Mouse (Mus musculus) kidney, embryonic 16.5 days (tissue): Measurements from ENCODE around the gene Smpdl3b. TPM values are rescaled to one million over a fixed set of nuclear protein-coding genes. Genes with fewer than 3 reads are reported as not detected.

ENCODE experiments used
- ATAC-seq: fragments of 200-750 bp; cut with Nextera tagmentation; 2 replicates; pipeline ENCODE4 v1.8.0; 2017; ENCODE audit warnings: moderate TSS enrichment; ENCODE audit not compliant: low FRiP score, low TSS enrichment
- H3K27ac ChIP-seq: fragments of 300-500 bp; sonication (generic); 2 replicates; pipeline ENCODE4 v1.5.1; 2014; ENCODE audit warnings: low read length
- H3K27me3 ChIP-seq: fragments of 300-500 bp; sonication (generic); 2 replicates; pipeline ENCODE4 v1.6.1; 2014; ENCODE audit warnings: low read length, control low read depth, mixed read lengths; ENCODE audit not compliant: insufficient read depth
- H3K36me3 ChIP-seq: fragments of 300-500 bp; sonication (generic); 2 replicates; pipeline ENCODE4 v1.6.1; 2014; ENCODE audit warnings: low read length, control low read depth, mixed read lengths; ENCODE audit not compliant: insufficient read depth
- H3K4me1 ChIP-seq: fragments of 300-500 bp; sonication (generic); 2 replicates; pipeline ENCODE4 v1.6.1; 2014; ENCODE audit warnings: low read length, control low read depth, mixed read lengths; ENCODE audit not compliant: insufficient read depth
- H3K4me2 ChIP-seq: fragments of 300-500 bp; sonication (generic); replicated peaks from 2 replicates; pipeline ENCODE4 v1.6.1; 2014; ENCODE audit warnings: low read depth, low read length
- H3K4me3 ChIP-seq: fragments of 300-500 bp; sonication (generic); 2 replicates; pipeline ENCODE4 v1.5.1; 2014; ENCODE audit warnings: mild to moderate bottlenecking, low read length
- H3K9ac ChIP-seq: fragments of 300-500 bp; sonication (generic); replicated peaks from 2 replicates; pipeline ENCODE4 v1.6.1; 2014; ENCODE audit warnings: low read length
- H3K9me3 ChIP-seq: fragments of 300-500 bp; sonication (generic); 2 replicates; pipeline ENCODE4 v1.6.1; 2016; ENCODE audit warnings: low read length, control low read depth
- WGBS: fragments of 180-500 bp; shearing (Covaris S2); extraction: QIAGEN DNeasy Blood & Tissue Kit; methylation state at CpG from one replicate; pipeline ENCODE4 v1.1.7; 2014; 5-methylcytosine and 5-hydroxymethylcytosine counted together
- polyA plus RNA-seq: library from polyadenylated mRNA; unstranded; fragments of >200 nt; fragmentation: Nextera tagmentation; extraction: Ambion mirVana; gene quantifications from 2 replicates; pipeline ENCODE4 v1.2.1, GENCODE M21; 2015

The Smpdl3b gene
- 9.3 and 11.6 TPM in 2 replicates for polyA plus RNA-seq

DNA sequence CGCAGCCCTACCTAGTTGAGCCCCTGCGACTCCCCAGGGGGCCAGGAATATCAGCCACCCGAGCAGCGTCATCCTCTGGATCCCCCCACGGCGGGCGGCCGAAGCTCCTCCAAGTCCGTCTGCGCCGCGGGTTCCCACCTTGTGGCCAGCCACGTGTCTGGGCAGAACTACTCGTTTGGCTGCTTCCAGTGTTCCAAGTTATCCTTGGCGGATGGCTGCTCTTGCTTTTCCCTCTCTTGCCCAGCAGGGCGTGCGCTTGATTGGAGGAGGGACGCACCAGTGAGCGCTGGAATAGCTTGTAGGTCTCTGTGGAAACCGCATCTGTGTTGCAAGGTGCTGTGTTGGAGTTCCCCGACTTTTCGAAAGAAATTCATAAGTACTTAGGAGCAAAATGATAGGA, at the start of gene Smpdl3b:
TSS of gene Smpdl3b (minus strand) at position 279 of the 400 bp plus-strand sequence.
- Histone ChIP-seq H3K9ac (peak within 1 kb of the TSS; percentile 72), H3K9me3 (no peaks in the 10 kb centered on the region), H3K4me3 (peak within 1 kb of the TSS; percentile 51), H3K36me3 (no peaks in the 10 kb centered on the region), H3K4me1 (peaks cover 6% of the 10 kb centered on the region; the same call in 1 of the 2 replicates), H3K27me3 (peaks cover 5% of the 10 kb centered on the region; the same call in 1 of the 2 replicates), H3K27ac (no peak within 1 kb of the TSS), H3K4me2 (peak within 1 kb of the TSS; percentile 82)
- peak; percentile 88 for ATAC-seq
- WGBS, result under 1% methylated on average over 22 of the region's 22 CpGs

DNA sequence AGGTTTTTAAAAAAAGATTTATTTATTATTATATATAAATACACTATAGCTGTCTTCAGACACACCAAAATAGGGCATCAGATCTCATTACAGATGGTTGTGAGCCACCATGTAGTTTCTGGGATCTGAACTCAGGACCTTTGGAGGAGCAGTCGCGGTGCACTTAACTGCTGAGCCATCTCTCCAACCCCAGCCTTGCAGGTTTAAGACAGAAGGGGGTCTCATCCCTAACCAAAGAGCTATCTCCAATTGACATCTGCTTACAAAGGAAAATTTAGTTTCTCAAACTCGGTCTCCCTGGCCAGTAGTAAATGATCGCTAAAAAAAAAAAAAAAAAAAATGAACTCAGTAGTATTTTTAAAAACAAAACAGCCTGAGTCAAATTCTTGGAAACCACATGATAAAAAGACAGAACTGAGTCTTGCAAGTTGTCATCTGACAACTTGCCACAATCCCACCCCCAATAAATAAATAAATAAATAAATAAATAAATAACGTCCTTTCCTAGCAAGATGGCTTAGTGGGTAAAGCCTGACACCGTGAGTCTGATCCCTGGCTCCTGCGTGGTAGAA, 49.7 kb upstream of the Smpdl3b start:
- Histone ChIP-seq H3K27ac (no peak overlapping the region), H3K4me2 (no peak overlapping the region), H3K9me3 (peaks cover 10% of the 10 kb centered on the region), H3K4me1 (no peaks in the 10 kb centered on the region), H3K27me3 (no peaks in the 10 kb centered on the region), H3K36me3 (no peaks in the 10 kb centered on the region), H3K4me3 (no peak overlapping the region), H3K9ac (no peak overlapping the region)
- ATAC-seq, result no peak
- 88% methylated on average over 7 of the region's 7 CpGs for WGBS

DNA sequence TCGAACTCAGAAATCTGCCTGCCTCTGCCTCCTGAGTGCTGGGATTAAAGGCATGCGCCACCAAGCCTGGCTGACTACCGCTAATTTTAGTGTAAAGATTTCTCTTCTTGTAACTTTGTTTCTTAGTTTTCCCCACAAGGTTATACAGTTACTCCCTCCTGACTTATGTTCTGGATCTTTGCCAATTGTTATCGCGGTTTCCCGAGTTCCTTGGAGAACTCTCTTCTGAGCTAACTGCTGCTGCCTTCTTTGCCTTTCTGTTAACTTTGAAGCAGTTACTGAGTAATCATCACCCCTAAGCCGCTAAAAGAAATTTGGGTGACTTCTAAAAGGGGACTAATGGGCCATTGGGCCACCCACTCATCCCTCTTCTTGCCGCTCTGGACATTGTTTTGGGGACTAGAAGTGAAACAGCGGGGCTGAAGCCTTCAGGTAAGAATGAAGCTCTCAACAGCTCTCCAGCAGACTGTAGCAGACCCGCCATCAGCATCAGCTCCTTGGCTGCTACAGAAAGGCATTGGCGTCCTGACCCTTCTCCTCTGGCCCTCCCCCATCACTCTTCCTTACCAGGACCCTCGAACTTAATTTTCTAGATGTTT, 48.6 kb upstream of the Smpdl3b start:
- Histone ChIP-seq H3K27ac (no peak overlapping the region), H3K36me3 (no peaks in the 10 kb centered on the region), H3K9ac (no peak overlapping the region), H3K27me3 (no peaks in the 10 kb centered on the region), H3K9me3 (peaks cover 2% of the 10 kb centered on the region), H3K4me1 (no peaks in the 10 kb centered on the region), H3K4me2 (no peak overlapping the region), H3K4me3 (no peak overlapping the region)
- WGBS, result 83% methylated on average over 12 of the region's 12 CpGs
- no peak for ATAC-seq

DNA sequence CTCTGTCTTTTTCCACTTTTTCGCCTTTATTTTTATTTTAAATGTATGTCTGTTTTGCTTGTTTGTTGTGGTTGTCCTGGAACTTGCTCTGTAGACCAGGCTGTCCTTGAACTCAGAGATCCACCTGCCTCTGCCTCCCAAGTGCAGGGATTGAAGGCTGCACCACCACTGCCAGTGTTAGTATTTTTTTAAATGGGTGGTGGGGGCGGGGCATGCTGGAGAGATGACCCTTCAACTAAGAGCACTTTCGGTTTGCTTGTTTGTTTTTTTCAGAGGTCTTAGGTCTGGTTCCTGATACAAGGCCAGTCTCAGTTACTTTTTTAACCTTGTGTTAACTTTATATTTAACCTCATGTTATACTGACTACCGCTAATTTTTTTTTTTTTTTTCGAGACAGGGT, 48.1 kb upstream of the Smpdl3b start:
- Histone ChIP-seq H3K4me1 (no peaks in the 10 kb centered on the region), H3K4me2 (no peak overlapping the region), H3K27me3 (no peaks in the 10 kb centered on the region), H3K9ac (no peak overlapping the region), H3K36me3 (no peaks in the 10 kb centered on the region), H3K9me3 (no peaks in the 10 kb centered on the region), H3K27ac (no peak overlapping the region), H3K4me3 (no peak overlapping the region)
- WGBS, result 85% methylated on average over 5 of the region's 5 CpGs
- ATAC-seq, result no peak

DNA sequence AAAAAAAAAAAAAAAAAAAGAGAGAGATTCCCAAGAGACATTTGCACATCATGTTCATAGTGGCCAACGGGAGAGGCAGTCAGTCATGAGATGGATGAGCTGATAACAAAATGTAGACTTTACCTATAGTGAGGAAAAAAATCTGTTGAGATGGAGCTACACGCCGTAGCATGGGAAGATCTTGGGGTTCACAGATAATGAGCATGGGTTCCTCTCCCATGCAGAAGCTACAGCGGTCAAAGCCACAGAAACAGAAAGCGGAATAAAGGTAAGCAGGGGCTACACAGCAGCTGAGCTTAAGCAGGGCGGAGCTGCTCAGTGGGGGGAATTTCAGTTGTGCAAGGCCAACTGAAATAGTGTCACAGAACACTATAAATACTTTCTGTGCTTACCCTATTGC, 47.3 kb upstream of the Smpdl3b start:
- Histone ChIP-seq H3K27me3 (no peaks in the 10 kb centered on the region), H3K4me1 (no peaks in the 10 kb centered on the region), H3K9me3 (no peaks in the 10 kb centered on the region), H3K4me2 (no peak overlapping the region), H3K27ac (no peak overlapping the region), H3K9ac (no peak overlapping the region), H3K4me3 (no peak overlapping the region), H3K36me3 (no peaks in the 10 kb centered on the region)
- ATAC-seq, result no peak
- WGBS, result 88% methylated on average over 6 of the region's 6 CpGs

DNA sequence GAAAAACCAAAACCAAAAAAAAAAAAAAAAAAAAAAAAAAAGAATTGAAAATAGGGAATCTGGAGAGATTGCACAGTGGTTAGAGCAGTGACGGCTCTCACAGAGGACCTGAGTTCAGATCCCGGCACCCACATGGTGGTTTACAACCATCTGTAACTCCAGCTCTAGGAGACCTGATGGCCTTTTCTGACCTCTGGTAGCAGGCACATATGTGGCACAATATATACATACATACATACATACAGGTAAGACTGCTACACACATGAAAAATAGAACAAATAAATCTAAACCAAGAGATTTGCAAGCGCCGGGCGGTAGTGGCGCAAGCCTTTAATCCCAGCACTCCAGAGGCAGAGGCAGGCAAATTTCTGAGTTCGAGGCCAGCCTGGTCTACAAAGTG, 46.8 kb upstream of the Smpdl3b start:
- 96% methylated on average over 7 of the region's 7 CpGs for WGBS
- Histone ChIP-seq H3K9ac (no peak overlapping the region), H3K27me3 (no peaks in the 10 kb centered on the region), H3K27ac (no peak overlapping the region), H3K9me3 (no peaks in the 10 kb centered on the region), H3K4me2 (no peak overlapping the region), H3K36me3 (no peaks in the 10 kb centered on the region), H3K4me3 (no peak overlapping the region), H3K4me1 (no peaks in the 10 kb centered on the region)
- no peak for ATAC-seq

DNA sequence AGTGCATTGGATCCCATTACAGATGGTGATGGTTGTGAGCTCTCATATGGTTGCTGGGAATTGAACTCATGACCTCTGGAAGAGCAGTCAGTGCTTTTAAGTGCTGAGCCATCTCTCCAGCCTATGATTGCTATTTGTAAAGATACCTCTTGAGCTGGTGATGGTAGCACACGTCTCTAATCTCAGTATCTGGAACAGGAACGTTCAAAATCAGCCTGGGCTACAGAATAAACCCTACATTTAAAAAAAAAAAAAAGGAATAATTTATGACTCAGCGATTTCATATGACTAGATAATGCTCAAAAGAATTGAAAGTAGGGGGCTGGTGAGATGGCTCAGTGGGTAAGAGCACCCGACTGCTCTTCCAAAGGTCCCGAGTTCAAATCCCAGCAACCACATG, 46.2 kb upstream of the Smpdl3b start:
- Histone ChIP-seq H3K36me3 (no peaks in the 10 kb centered on the region), H3K27me3 (no peaks in the 10 kb centered on the region), H3K4me3 (no peak overlapping the region), H3K9me3 (no peaks in the 10 kb centered on the region), H3K4me1 (no peaks in the 10 kb centered on the region), H3K27ac (no peak overlapping the region), H3K4me2 (no peak overlapping the region), H3K9ac (no peak overlapping the region)
- ATAC-seq, result no peak
- WGBS, result 92% methylated on average over 5 of the region's 5 CpGs

DNA sequence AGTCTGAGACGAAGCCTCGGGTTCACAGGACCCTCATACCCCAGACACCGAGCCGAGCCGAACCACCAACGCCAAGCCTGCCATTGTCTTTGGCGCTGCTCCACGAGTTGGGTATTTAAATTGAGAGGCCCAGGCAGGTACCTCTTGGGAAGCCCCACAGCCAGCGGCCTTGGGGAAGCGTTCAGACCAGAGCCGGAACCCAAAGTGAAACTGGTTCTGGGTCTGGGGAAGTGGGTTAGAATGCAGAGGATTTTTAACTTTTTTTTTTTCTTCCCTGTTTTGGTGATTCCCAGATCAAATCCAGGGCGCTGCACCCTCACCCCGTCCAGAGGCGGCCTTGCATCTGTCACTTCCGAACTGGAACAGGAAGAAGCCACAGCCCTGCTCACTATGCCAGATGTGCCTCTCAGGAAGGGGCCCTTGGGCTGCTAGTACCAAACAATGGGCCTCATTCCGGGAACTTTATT, 45.2 kb upstream of the Smpdl3b start:
- Histone ChIP-seq H3K27me3 (no peaks in the 10 kb centered on the region), H3K4me3 (no peak overlapping the region), H3K4me2 (no peak overlapping the region), H3K9me3 (no peaks in the 10 kb centered on the region), H3K4me1 (no peaks in the 10 kb centered on the region), H3K36me3 (no peaks in the 10 kb centered on the region), H3K27ac (no peak overlapping the region; the same call in 1 of the 2 replicates), H3K9ac (no peak overlapping the region)
- no peak for ATAC-seq
- WGBS, result 71% methylated on average over 16 of the region's 16 CpGs

DNA sequence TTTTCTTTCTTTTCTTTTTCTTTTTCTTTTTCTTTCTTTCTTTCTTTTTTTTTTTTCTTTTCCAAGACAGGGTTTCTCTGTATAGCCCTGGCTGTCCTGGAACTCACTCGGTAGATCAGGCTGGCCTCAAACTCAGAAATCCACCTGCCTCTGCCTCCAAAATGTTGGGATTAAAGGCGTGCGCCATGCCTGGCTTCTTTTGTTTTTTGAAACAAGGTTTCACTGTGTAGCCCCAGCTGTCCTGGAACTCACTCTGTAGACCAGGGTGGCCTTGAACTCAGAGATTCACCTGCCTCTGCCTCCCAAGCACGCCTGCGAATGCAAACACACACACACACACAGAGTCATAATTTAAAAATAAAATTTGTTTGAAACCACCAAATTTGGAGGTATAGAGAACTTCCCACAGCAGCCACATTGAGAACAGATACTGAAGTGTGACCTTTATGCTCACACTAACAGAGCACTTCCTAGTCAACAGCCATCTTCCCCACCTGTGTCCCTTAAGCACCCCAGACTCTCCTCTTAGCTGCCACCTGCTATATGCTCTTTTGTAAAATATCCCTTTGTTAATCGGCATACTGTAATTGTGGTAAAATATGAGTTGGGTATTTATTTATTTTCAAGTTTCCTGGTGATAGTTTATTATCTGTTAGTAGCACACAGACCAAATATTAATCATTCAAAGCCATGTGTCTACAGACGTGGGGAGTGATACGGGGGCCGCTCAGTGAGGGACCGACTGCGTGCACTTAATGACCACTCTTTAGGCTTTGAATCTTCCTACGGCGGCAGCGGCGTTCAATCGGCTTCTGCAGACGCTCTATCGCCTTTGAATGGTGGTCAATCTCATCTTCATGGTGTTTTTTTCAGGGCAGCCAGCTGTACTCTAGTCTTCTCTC, 44.4 kb upstream of the Smpdl3b start:
- ATAC-seq, result no peak
- H3K27me3 ChIP-seq, result peaks cover 3% of the 10 kb centered on the region; the same call in 1 of the 2 replicates
- H3K9me3 ChIP-seq, result no peaks in the 10 kb centered on the region
- no peak overlapping the region for H3K9ac ChIP-seq
- H3K4me2 ChIP-seq, result no peak overlapping the region
- no peaks in the 10 kb centered on the region for H3K4me1 ChIP-seq
- no peak overlapping the region for H3K4me3 ChIP-seq
- whole genome bisulfite sequencing, result 84% methylated on average over 18 of the region's 18 CpGs
- no peak overlapping the region for H3K27ac ChIP-seq
- no peaks in the 10 kb centered on the region for H3K36me3 ChIP-seq
